Mouse (Mus musculus) left cerebral cortex, adult 18-20 months (tissue): ENCODE data around the gene Med23. TPM values are rescaled to one million over a fixed set of nuclear protein-coding genes. Genes with fewer than 3 reads are reported as not detected.
A peak's percentile ranks its signal among the peaks of the same experiment; 100 is the strongest.

Source experiments
- DNase-seq, 2 experiments: peaks; one replicate each; pipeline ENCODE4 v3.0.0; 2021 to 2022; ENCODE audit warnings: low spot score in 2 of 2, mixed read lengths in 1 of 2
- total RNA-seq, 2 experiments: library from RNA; stranded (reverse); gene quantifications; 2 replicates each; pipeline ENCODE4 v1.2.3; 2021

Med23 gene
- total RNA-seq, 2 experiments from 2014 or later: 32.4 to 35.1 TPM

- DNase-seq: no peak
Measured at GRCm38 (mm10) chr10:24864434-24864833, 5.4 kb upstream of the Med23 start.

GRCm38 (mm10) chr10:24873624-24874023, 3.8 kb downstream of the Med23 start:
- no peak for DNase-seq

GRCm38 (mm10) chr10:24886008-24886407, 16.2 kb downstream of the Med23 start:
- DNase-seq: no peak

GRCm38 (mm10) chr10:24888343-24888742, 18.6 kb downstream of the Med23 start:
- DNase-seq: no peak

GRCm38 (mm10) chr10:24895927-24896326, 26.1 kb downstream of the Med23 start:
- peak; percentile 40 to 46 for DNase-seq

GRCm38 (mm10) chr10:24905627-24906026, 35.8 kb downstream of the Med23 start:
- DNase-seq: no peak

- peak in 1 of 2 experiments; percentile 15 for DNase-seq
Measured at GRCm38 (mm10) chr10:24911199-24911598, 41.4 kb downstream of the Med23 start.

GRCm38 (mm10) chr10:24912576-24912975, 42.8 kb downstream of the Med23 start:
- no peak for DNase-seq

GRCm38 (mm10) chr10:24915486-24915885, 45.7 kb downstream of the Med23 start:
- no peak for DNase-seq

GRCm38 (mm10) chr10:24922977-24923376, 53.2 kb downstream of the Med23 start:
- no peak for DNase-seq

GRCm38 (mm10) chr10:24924296-24924695, 54.5 kb downstream of the Med23 start:
- DNase-seq: no peak

GRCm38 (mm10) chr10:24926380-24926779, 56.6 kb downstream of the Med23 start:
- DNase-seq: no peak

GRCm38 (mm10) chr10:24926962-24927720, 57.4 kb downstream of the Med23 start, which contains the start of gene Arg1:
Arg1 (minus strand) TSS chr10:24927484.
- DNase-seq: no peak

- DNase-seq: no peak
Measured at GRCm38 (mm10) chr10:24928072-24928471, 58.3 kb downstream of the Med23 start.

- DNase-seq: no peak
Measured at GRCm38 (mm10) chr10:24930143-24930542, 60.4 kb downstream of the Med23 start.

GRCm38 (mm10) chr10:24947871-24948270, 78.1 kb downstream of the Med23 start:
- DNase-seq: no peak

- no peak for DNase-seq
Measured at GRCm38 (mm10) chr10:24948278-24948677, 78.5 kb downstream of the Med23 start.

- DNase-seq: no peak
Measured at GRCm38 (mm10) chr10:24950223-24950622, 80.4 kb downstream of the Med23 start.

- no peak for DNase-seq
Measured at GRCm38 (mm10) chr10:24951575-24951974, 81.8 kb downstream of the Med23 start.

GRCm38 (mm10) chr10:24952549-24952948, 82.8 kb downstream of the Med23 start:
- no peak for DNase-seq

GRCm38 (mm10) chr10:24953876-24954275, 84.1 kb downstream of the Med23 start:
- no peak for DNase-seq

GRCm38 (mm10) chr10:24958280-24959042, 88.7 kb downstream of the Med23 start:
- no peak for DNase-seq
